Mouse (Mus musculus): ENCODE measurements around the gene Tmigd3. TPM values are rescaled to one million over a fixed set of nuclear protein-coding genes. Genes with fewer than 3 reads are reported as not detected.

The Tmigd3 gene
- polyA plus RNA-seq, 1 experiment from 2014 or later = not detected

DNA sequence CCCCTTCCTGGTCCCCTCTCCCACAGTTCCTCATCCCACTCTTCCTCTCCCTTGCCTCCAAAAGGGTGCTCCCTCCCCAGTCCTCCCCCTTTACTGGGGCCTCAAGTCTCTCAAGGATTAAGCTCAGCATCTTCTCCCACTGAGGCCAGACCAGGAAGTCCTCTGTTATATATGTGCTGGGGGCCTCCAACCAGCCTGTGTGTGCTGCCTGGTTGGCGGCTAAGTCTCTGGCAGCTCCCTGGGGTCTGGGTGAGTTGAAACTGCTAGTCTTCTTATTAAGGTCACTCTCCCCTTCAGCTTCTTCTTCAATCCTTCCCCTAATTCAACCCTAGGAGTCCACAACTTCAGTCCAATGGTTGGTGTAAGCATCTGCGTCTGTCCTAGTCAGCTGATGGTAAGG lies 12.4 kb downstream of the Tmigd3 start:
- 93% methylated on average over 2 of the region's 2 CpGs for WGBS
- Histone ChIP-seq H3K4me2 (ENCODE audit: low read length) (no peak overlapping the region), H3K27ac (ENCODE audit: low read length) (no peak overlapping the region), H3K9ac (replicated peaks; ENCODE audit: low read depth, low read length) (no peak overlapping the region), H3K9me3 (ENCODE audit: control insufficient read depth, low read length) (no peaks in the 10 kb centered on the region), H3K36me3 (ENCODE audit: control insufficient read depth, insufficient read depth) (no peaks in the 10 kb centered on the region), H3K27me3 (replicated peaks; ENCODE audit: control insufficient read depth, insufficient read depth, low read length) (no peaks in the 10 kb centered on the region), H3K4me1 (replicated peaks; ENCODE audit: control insufficient read depth, insufficient read depth, low read length) (no peaks in the 10 kb centered on the region), H3K4me3 (replicated peaks; ENCODE audit: low read length) (no peak overlapping the region)
- ATAC-seq = no peak

DNA sequence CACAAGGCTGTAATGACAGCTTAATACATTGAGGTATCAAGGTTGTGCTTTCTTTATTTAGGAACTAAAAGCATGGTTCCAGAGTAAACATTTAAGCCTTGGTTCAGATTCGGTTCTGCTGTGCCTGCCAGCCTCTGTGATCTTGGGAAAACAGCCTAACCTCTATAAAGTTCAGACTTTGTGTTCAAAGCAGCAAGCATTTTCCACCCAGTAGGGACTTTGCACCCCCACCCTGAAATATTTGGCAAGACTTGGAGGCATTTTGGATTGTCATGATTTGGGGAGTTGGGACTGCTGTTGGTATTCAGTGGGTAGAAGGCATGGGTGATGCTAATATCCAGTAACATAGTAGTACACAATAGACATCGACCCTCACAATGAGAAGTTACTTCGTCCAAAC lies 18.3 kb downstream of the Tmigd3 start:
- no peaks in the 10 kb centered on the region for H3K9me3 ChIP-seq (ENCODE audit: control insufficient read depth, low read length)
- H3K27ac ChIP-seq (ENCODE audit: low read length) = no peak overlapping the region
- no peak overlapping the region for H3K4me3 ChIP-seq (replicated peaks; ENCODE audit: low read length)
- H3K36me3 ChIP-seq (ENCODE audit: control insufficient read depth, insufficient read depth) = no peaks in the 10 kb centered on the region
- no peak for ATAC-seq
- no peak overlapping the region for H3K4me2 ChIP-seq (ENCODE audit: low read length)
- WGBS = 73% methylated on average over 3 of the region's 3 CpGs
- H3K4me1 ChIP-seq (replicated peaks; ENCODE audit: control insufficient read depth, insufficient read depth, low read length) = no peaks in the 10 kb centered on the region
- no peaks in the 10 kb centered on the region for H3K27me3 ChIP-seq (replicated peaks; ENCODE audit: control insufficient read depth, insufficient read depth, low read length)
- no peak overlapping the region for H3K9ac ChIP-seq (replicated peaks; ENCODE audit: low read depth, low read length)

DNA sequence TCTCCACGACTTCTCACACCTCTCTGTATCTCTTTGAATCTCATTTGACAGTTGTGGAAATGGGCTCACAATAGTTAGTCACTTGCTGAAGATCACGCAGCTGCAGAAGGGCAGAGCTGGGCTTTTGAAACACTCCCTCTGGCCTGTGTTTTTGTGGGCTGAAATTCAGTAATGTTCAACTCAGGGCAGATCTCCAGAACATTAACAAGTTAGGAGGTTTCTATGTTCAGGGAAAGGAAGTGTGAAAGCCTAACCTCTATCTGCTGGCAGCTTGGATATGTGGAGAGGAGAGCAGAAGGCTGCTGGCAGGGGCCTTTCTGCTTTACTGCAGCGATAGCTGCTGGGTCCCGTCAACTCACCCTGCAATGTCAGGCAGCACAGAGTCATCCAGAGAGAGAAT lies 19.5 kb downstream of the Tmigd3 start:
- H3K4me1 ChIP-seq (replicated peaks; ENCODE audit: control insufficient read depth, insufficient read depth, low read length) = no peaks in the 10 kb centered on the region
- no peak overlapping the region for H3K9ac ChIP-seq (replicated peaks; ENCODE audit: low read depth, low read length)
- H3K27me3 ChIP-seq (replicated peaks; ENCODE audit: control insufficient read depth, insufficient read depth, low read length) = no peaks in the 10 kb centered on the region
- no peaks in the 10 kb centered on the region for H3K9me3 ChIP-seq (ENCODE audit: control insufficient read depth, low read length)
- no peak for ATAC-seq
- no peak overlapping the region for H3K27ac ChIP-seq (ENCODE audit: low read length)
- no peaks in the 10 kb centered on the region for H3K36me3 ChIP-seq (ENCODE audit: control insufficient read depth, insufficient read depth)
- H3K4me2 ChIP-seq (ENCODE audit: low read length) = no peak overlapping the region
- 70% methylated on average over 4 of the region's 4 CpGs for WGBS
- no peak overlapping the region for H3K4me3 ChIP-seq (replicated peaks; ENCODE audit: low read length)

DNA sequence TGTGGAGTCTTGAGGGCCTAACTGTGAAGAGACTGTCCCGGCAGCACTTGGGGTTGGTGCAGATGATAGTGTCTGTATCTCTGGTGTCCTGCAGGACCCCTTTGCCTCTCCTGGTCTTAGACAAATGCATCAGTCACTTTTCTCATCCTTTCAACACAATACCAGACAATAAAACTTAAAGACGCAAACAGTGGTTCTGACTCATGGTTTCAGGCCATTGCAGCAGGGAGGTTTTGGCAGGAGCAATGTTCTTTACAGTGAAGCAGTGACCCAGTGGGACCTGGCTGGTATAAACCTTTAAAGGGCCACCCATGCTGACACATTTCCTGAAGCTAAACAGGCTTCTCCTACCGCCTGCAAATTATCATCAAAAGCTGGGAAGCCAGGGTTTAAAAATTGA lies 20.4 kb downstream of the Tmigd3 start:
- WGBS = 87% methylated on average over 3 of the region's 3 CpGs
- Histone ChIP-seq H3K27ac (ENCODE audit: low read length) (no peak overlapping the region), H3K36me3 (ENCODE audit: control insufficient read depth, insufficient read depth) (no peaks in the 10 kb centered on the region), H3K27me3 (replicated peaks; ENCODE audit: control insufficient read depth, insufficient read depth, low read length) (no peaks in the 10 kb centered on the region), H3K4me3 (replicated peaks; ENCODE audit: low read length) (no peak overlapping the region), H3K4me2 (ENCODE audit: low read length) (no peak overlapping the region), H3K9me3 (ENCODE audit: control insufficient read depth, low read length) (no peaks in the 10 kb centered on the region), H3K4me1 (replicated peaks; ENCODE audit: control insufficient read depth, insufficient read depth, low read length) (no peaks in the 10 kb centered on the region), H3K9ac (replicated peaks; ENCODE audit: low read depth, low read length) (no peak overlapping the region)
- no peak for ATAC-seq

DNA sequence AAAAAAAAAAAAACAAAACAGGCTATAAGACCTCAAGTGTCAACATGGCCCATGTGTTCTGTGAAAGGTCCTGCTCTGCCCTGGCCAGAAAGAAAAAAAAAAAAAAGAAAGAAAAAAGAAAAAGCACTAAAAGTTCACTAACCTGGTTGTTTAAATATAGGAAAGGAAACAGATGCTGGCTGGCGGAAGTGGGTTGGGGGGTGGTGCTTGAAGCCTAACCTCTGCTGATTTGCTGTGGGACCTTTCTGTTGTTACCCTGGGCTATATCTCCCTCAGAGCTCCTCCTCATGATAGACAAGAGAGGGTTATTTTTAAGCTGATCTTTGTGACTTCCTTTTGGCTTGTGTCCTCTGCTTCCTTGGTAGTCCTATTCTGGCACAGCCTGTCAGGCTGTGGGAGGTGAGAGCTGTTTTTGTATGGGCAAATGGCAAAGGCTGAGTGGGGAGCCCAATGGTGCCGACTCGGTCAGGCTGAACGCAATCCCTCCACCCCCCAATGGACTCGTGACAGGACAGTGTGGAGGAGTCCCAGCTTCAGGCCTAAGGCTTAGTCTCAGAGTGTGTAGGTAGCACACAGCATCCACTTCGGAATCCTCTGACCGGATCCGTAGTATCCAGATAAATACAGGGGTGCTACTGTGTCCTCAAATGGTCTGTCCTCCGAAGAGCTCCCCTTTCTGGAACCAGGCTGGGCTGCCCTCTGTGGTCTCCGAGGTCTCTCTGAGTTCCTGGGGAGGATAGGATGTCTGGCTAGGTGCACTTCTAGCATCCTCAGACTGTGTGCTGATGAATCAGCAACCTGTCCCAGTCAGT lies 21.3 kb downstream of the Tmigd3 start:
- Histone ChIP-seq H3K36me3 (ENCODE audit: control insufficient read depth, insufficient read depth) (no peaks in the 10 kb centered on the region), H3K4me2 (ENCODE audit: low read length) (no peak overlapping the region), H3K4me3 (replicated peaks; ENCODE audit: low read length) (no peak overlapping the region), H3K9ac (replicated peaks; ENCODE audit: low read depth, low read length) (no peak overlapping the region), H3K27me3 (replicated peaks; ENCODE audit: control insufficient read depth, insufficient read depth, low read length) (no peaks in the 10 kb centered on the region), H3K9me3 (ENCODE audit: control insufficient read depth, low read length) (no peaks in the 10 kb centered on the region), H3K27ac (ENCODE audit: low read length) (no peak overlapping the region), H3K4me1 (replicated peaks; ENCODE audit: control insufficient read depth, insufficient read depth, low read length) (no peaks in the 10 kb centered on the region)
- ATAC-seq = no peak
- 82% methylated on average over 10 of the region's 10 CpGs for WGBS

DNA sequence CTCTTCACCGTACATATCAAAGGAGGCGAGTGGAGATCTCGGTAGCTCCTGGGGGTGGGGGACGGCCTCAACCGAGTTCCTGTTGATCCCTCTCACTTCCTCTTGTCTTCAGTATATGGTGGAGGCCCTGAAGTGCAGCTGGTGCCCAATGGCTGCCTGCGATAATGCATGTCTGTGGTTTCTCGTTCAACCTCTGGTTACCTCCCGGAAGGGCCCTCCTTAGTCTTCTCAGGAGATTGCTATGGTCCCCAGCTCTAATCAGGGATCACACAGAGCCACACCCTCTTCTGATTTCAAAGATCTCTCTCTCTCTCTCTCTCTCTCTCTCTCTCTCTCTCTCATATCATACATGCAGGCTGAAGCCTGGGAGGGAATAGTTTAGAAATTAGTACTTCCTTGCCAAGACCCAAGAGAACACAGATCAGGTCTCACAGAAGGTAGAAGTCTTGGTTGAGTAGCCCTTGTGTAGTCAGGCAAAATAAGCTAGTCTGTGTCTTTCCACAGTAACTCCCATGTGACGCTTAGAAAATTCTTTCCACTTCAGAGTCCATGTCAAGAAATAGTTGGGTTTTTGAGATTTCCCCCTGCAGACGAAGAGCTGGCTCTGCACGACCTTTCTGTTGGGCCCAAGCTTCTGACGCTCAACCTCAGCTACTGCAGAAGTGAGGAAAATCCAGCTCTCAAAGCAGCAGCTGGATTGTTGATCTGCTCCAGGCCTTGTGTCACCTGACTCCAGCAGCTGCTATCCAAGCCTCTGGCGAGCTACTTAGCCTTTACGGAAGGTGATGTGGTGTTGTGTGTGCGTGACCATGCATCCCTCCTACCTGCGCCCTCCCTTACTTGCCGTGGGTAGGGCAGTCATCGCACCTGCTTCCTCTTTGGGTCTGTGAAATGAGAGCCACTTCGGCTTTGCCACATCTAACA lies 22.1 kb downstream of the Tmigd3 start:
- Histone ChIP-seq H3K4me1 (replicated peaks; ENCODE audit: control insufficient read depth, insufficient read depth, low read length) (no peaks in the 10 kb centered on the region), H3K4me2 (ENCODE audit: low read length) (no peak overlapping the region), H3K9me3 (ENCODE audit: control insufficient read depth, low read length) (no peaks in the 10 kb centered on the region), H3K9ac (replicated peaks; ENCODE audit: low read depth, low read length) (no peak overlapping the region), H3K36me3 (ENCODE audit: control insufficient read depth, insufficient read depth) (no peaks in the 10 kb centered on the region), H3K27me3 (replicated peaks; ENCODE audit: control insufficient read depth, insufficient read depth, low read length) (no peaks in the 10 kb centered on the region), H3K27ac (ENCODE audit: low read length) (no peak overlapping the region), H3K4me3 (replicated peaks; ENCODE audit: low read length) (no peak overlapping the region)
- 91% methylated on average over 19 of the region's 19 CpGs for WGBS
- no peak for ATAC-seq

DNA sequence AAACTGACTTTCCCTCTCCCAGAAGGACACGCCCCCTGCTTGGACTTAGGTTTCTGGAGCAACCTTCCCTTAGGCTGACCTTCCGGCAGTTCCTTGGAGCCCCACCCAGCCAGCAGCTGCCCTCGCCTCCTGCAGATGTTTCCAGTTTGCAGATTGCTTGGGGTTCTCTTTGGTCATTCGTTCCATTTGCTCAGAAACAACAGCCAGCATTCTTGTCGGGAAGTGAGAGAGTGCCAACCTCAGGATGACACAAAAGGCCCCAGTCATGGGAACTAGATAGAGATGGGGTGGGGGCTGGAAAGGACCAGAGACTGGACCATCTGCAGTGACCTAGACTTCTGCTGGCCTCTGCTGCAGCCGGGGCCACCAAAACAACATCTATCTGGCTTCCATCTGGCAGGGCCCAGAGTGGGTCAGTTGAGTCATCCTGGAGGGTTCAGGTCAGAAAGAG lies 23.3 kb downstream of the Tmigd3 start:
- 80% methylated on average over 6 of the region's 6 CpGs for WGBS
- no peak for ATAC-seq
- no peaks in the 10 kb centered on the region for H3K4me1 ChIP-seq (replicated peaks; ENCODE audit: control insufficient read depth, insufficient read depth, low read length)
- no peak overlapping the region for H3K4me3 ChIP-seq (replicated peaks; ENCODE audit: low read length)
- H3K27me3 ChIP-seq (replicated peaks; ENCODE audit: control insufficient read depth, insufficient read depth, low read length) = no peaks in the 10 kb centered on the region
- H3K4me2 ChIP-seq (ENCODE audit: low read length) = no peak overlapping the region
- H3K9ac ChIP-seq (replicated peaks; ENCODE audit: low read depth, low read length) = no peak overlapping the region
- H3K9me3 ChIP-seq (ENCODE audit: control insufficient read depth, low read length) = no peaks in the 10 kb centered on the region
- no peaks in the 10 kb centered on the region for H3K36me3 ChIP-seq (ENCODE audit: control insufficient read depth, insufficient read depth)
- H3K27ac ChIP-seq (ENCODE audit: low read length) = no peak overlapping the region

DNA sequence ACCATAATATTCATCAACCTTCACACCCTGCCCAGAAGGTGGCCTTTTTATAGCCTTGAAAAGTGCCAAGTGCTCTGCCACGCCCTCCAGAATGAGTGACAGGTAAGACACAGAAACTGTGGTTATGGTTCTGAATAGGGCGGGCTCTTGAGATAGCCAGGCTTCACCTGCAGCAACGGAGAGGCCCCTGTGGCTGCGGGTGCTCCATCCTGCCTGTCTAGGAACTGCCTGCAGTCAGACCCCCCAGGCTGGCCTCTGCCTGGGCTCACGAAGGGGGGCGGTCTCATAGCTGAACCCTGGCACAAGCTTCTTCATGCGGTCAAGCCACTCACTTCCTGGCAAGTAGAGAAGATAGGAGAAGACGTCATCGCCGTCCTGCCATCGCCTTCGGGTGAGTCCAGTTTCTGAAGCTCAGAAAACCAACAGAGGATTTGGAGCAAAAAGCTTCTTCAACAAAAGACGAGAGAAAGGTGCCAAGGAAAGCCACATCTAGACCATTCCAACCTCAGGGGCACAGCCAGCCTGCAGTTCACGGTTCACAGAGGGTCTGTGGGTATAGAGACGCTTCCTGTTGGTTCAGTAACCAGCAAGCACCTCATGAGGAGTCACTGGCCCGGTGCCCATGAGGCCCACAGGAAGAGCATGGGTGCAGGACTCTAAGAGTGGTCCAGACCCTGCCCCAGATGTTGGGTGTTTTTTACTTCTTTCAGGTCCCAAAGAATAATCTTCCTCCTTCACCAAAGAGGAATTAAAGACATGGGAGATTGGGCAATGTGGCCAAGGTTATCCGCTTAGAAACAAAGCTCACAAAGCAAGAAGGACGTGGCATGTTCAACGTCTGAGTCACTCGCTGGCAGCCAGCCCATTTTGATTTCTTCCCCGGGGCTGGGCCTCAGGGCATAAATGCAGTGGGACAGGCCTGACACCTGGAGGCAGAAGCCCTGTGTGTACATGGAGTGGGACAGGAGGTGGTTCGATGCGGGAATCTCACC lies 24.2 kb downstream of the Tmigd3 start:
- ATAC-seq = peak; percentile 44; the same call in 1 of the 2 replicates
- Histone ChIP-seq H3K4me3 (replicated peaks; ENCODE audit: low read length) (no peak overlapping the region), H3K36me3 (ENCODE audit: control insufficient read depth, insufficient read depth) (no peaks in the 10 kb centered on the region), H3K27ac (ENCODE audit: low read length) (no peak overlapping the region), H3K4me1 (replicated peaks; ENCODE audit: control insufficient read depth, insufficient read depth, low read length) (no peaks in the 10 kb centered on the region), H3K9ac (replicated peaks; ENCODE audit: low read depth, low read length) (no peak overlapping the region), H3K9me3 (ENCODE audit: control insufficient read depth, low read length) (no peaks in the 10 kb centered on the region), H3K4me2 (ENCODE audit: low read length) (no peak overlapping the region), H3K27me3 (replicated peaks; ENCODE audit: control insufficient read depth, insufficient read depth, low read length) (no peaks in the 10 kb centered on the region)
- WGBS = 75% methylated on average over 23 of the region's 23 CpGs

Data from forebrain, embryonic 16.5 days (tissue).